Mouse (Mus musculus) liver, adult 2 months (tissue): ENCODE data around the gene Bbox1.

Experiments
- CTCF ChIP-seq: fragments of 200-500 bp; IDR thresholded peaks from 2 replicates; pipeline ENCODE4 v1.5.1; 2011; ENCODE audit warnings: low read depth, low read length, control low read depth
- POLR2A ChIP-seq: fragments of 200-500 bp; IDR thresholded peaks from 2 replicates; pipeline ENCODE4 v1.6.1; 2011; ENCODE audit warnings: low read length, control low read depth; ENCODE audit not compliant: insufficient read depth; ENCODE audit errors: extremely low read depth

DNA sequence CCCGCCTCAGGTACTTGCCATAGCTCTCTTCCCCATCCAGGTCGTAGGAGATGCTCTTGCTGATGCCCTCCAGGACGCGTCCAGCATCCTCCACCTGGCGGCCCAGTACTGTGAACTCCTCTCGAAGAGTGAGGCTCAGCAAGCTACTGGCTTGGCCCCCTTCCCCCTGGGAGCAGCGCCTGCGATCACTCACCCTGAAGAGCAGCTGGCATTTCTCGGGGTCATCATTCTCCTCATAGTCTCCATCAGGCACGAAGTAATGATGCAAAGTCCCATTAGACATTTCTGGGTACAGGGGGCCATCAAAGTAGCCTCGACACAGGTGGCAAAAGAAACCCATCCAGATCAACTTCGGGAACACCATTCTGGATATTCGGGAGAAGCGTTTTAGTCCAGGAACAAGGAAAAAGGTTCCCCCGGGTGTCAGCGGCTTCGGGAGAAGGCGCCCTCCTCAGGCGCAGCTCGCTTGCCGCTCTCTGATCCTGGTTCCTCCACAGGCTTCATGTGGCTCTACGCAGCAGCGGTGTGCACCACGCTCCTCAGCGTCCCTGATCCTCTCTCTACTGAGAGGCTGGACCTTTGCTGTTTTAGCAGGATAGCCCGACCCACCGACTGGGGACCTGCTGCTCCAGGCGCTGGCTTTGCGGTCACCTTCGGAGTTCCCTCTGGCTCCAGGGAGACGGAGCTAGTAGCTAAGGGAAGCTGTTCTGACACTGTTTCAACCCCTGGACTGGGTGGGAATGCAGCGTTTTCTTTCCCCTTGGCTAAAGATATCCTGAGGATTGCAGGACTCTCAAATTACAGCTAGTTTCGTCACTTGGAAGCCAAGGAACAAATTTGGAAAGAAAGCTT lies 48.3 kb upstream of the Bbox1 start, which contains the start of gene Fibin:
- peak; percentile 60 for TF ChIP-seq CTCF
- TF ChIP-seq POLR2A = no peak
